Mouse (Mus musculus): Measurements from ENCODE around the gene Hoxb5.

- TF ChIP-seq CTCF (IDR thresholded peaks at IDR 0.05; ENCODE audit: low read depth, low read length) = no peak
- no peak for TF ChIP-seq POLR2A (IDR thresholded peaks at IDR 0.05; ENCODE audit: borderline replicate concordance, low read depth, low read length)
Observed at GRCm38 (mm10) chr11:96275896-96276295, 27.2 kb upstream of the Hoxb5 start.
